Mouse (Mus musculus): ENCODE measurements around the gene Gcnt2. TPM values are rescaled to one million over a fixed set of nuclear protein-coding genes. Genes with fewer than 3 reads are reported as not detected.

Gene Gcnt2
- polyA plus RNA-seq, 1 experiment, result 9.6 TPM

DNA sequence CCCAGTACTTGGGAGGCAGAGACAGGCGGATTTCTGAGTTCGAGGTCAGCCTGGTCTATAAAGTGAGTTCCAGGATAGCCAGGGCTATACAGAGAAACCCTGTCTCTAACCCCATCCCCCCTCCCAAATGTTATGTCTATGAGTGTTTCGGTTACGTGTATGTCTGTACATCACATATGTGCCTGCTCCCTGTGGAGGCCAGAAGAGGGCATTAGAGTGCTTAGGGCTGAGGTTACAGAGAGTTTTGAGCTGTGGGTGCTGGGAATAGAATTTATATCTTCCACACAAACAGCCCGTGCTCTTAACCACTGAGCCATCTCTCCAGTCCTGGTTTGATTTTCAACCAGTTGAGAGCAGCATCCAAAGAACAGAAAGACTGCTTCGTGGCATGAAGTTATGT is 50.5 kb downstream of the Gcnt2 start:
- no peak overlapping the region for H3K4me3 ChIP-seq (ENCODE audit: insufficient read depth, low read length)
- H3K4me1 ChIP-seq (ENCODE audit: control insufficient read depth, insufficient read depth, low read length), result no peaks in the 10 kb centered on the region
- H3K27ac ChIP-seq (ENCODE audit: insufficient read depth, low read length), result no peak overlapping the region
- TF ChIP-seq POLR2A (IDR thresholded peaks at IDR 0.05; ENCODE audit: extremely low read depth, insufficient read depth, low read length) (no peak), CTCF (IDR thresholded peaks at IDR 0.05; ENCODE audit: extremely low read depth, insufficient read depth, low read length) (no peak)

DNA sequence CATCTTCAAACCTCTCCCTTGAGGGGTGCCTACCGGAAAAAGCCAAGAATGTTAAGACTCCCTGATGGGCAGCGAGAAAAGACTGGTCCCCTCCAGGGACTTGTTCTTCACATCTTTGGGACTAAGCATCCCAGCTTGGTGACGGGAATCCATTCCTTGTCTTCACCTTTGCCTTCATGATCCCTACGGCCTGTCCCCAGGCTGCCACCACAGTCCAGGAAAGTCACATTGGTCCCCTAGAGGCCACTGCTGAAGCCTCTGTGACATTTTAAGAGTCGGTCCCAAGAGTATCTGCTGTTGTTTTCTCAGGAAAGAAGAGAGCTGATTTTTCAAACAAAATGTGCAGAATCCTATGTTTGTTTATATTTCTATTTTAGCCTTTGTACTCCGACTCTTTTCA is 52.4 kb downstream of the Gcnt2 start:
- Histone ChIP-seq H3K27ac (ENCODE audit: insufficient read depth, low read length) (no peak overlapping the region), H3K4me3 (ENCODE audit: insufficient read depth, low read length) (no peak overlapping the region), H3K4me1 (ENCODE audit: control insufficient read depth, insufficient read depth, low read length) (no peaks in the 10 kb centered on the region)
- TF ChIP-seq CTCF (IDR thresholded peaks at IDR 0.05; ENCODE audit: extremely low read depth, insufficient read depth, low read length), result no peak
- TF ChIP-seq POLR2A (IDR thresholded peaks at IDR 0.05; ENCODE audit: extremely low read depth, insufficient read depth, low read length), result no peak

DNA sequence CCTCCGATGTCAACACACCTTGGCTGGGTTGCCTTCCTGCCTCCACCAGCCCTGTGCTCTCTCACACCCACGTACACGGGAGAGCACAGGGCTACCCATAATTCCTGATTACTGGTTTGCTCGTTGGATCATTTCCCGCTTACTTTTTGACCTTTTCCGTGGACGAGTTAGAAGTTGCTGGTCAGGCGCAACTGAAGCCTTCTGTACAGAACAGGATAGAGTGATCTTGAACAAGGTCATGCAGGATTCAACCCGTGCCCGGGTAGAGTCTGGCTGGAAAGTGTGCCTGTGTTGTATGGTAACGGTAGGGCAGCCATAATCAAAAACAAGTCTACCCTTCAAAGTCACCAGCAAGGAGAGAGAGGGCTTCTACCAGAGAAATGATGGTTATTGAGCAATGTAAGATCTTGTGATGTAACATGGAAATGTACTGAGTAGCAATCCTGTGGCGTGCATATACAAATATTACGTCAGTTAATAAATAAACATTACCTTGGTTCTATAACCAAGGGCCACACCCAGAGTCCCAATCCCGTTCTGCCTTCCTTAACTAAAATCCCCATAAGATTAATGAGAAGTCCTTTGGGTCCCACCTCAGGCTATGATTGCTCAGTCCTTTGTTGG is 54.0 kb downstream of the Gcnt2 start:
- H3K4me3 ChIP-seq (ENCODE audit: insufficient read depth, low read length), result no peak overlapping the region
- TF ChIP-seq CTCF (IDR thresholded peaks at IDR 0.05; ENCODE audit: extremely low read depth, insufficient read depth, low read length) (no peak), POLR2A (IDR thresholded peaks at IDR 0.05; ENCODE audit: extremely low read depth, insufficient read depth, low read length) (no peak)
- H3K4me1 ChIP-seq (ENCODE audit: control insufficient read depth, insufficient read depth, low read length), result no peaks in the 10 kb centered on the region
- H3K27ac ChIP-seq (ENCODE audit: insufficient read depth, low read length), result no peak overlapping the region

DNA sequence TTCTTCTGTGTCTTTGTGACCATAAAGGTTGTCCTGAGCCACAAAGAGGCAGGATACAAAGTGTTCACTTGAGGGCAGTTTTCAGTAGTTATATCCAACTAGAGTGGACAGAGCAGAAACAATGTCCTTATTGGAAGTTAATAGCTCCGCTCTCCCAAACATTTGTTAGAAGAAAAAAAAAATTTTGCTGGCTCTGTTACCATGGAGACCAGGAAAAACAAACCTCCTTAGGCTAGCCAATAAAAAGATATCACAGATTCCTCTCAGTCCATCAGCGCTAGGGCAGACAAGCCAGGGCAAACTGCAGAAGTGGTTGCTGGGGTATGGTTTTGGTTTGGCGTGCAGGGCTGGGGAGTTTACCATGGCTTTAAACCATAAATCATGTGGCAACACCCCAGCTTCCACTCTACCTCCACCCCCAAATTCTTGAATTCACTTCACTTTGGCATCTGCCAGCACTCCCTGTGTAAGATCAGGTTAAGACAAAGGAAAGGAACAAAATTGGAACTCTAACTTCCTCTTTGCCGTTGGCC is 54.6 kb downstream of the Gcnt2 start:
- no peak overlapping the region for H3K4me3 ChIP-seq (ENCODE audit: insufficient read depth, low read length)
- H3K27ac ChIP-seq (ENCODE audit: insufficient read depth, low read length), result no peak overlapping the region
- no peak for TF ChIP-seq POLR2A (IDR thresholded peaks at IDR 0.05; ENCODE audit: extremely low read depth, insufficient read depth, low read length)
- no peak for TF ChIP-seq CTCF (IDR thresholded peaks at IDR 0.05; ENCODE audit: extremely low read depth, insufficient read depth, low read length)
- H3K4me1 ChIP-seq (ENCODE audit: control insufficient read depth, insufficient read depth, low read length), result no peaks in the 10 kb centered on the region

DNA sequence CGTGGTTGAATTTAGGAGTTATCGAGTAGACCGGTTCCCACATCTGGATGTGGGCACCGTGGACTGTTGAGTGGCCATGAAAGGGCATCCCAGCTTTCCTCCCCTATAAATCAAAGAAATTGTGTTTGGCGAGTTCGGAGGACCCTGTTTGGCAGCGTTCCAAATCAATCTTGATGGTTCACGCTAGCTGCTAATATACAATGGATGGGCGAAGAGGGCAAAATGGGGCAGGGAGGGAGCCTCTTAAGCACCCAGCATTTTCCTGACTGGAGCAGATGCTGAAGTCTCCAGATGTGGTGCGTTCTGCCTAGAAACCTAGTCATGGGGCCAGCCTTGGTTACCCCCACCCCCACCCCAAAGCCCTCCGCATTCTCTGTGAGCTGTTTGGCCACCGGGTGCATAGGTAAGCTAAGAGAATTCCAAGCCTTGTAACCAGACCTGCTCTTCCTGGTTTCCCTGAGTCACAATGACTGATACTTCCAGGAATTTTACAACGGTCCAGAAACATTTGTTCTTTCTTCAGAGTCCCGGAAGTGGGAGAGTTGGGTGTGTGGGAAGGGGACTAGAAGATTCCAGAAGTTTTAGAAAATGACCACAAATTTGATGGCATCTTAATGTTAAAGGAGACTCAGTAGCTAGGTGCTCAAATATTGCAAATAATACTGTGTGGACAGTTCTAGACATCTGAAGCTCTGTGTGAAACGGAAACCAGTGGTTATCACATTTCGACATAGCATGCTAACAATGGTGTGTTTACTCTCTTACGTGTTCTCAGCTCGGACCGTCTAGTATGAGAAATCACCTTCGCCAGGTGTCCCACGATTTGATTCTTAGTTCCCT is 57.0 kb downstream of the Gcnt2 start:
- peak overlapping the region; percentile 49 for H3K4me3 ChIP-seq (ENCODE audit: insufficient read depth, low read length)
- TF ChIP-seq POLR2A (IDR thresholded peaks at IDR 0.05; ENCODE audit: extremely low read depth, insufficient read depth, low read length) (no peak), CTCF (IDR thresholded peaks at IDR 0.05; ENCODE audit: extremely low read depth, insufficient read depth, low read length) (no peak)

DNA sequence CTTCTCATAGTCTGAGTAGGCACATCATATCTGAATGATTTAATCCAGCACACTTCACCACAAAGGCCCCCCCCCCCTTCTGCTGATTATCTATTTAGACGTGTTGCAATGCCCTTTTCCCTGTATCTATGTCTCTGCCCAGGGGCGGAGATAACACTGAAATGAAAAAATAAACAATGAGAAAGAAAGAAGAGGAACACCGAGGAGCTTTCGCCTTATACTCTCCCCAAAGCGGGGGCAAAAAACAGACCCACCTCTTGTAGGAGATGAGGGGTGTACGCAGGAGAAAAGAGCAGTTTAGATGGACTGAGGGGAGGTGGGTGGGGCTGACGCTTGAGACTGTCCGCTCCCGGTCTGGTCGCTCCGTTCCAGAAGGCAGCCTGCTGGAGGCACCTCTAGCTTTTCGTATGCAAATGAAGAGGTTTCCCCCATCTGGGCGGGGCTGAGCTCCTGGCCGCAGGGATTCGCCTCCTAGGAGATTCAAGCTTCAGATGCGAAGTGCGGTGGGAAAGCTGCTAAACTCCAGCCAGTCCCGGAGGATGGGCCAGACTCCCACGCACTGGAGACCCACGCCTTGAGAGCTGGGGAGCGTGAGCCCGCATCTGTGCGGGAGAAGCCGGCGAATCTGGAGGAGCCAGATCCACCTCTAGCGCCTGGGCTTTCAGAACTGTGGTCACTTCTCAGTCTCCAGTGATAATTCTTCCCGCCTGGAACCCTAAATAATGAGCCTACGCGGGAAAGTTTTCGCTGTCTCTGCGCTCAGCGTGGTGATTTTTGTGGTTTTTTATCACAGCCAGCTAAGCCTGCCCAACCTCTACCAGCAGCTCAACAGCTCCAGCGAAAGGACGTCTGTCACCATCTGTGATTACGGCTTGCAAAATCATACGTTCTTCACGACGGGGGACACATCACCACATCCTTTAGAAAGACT is 57.9 kb downstream of the Gcnt2 start:
- Histone ChIP-seq H3K27ac (ENCODE audit: insufficient read depth, low read length) (peak overlapping the region; percentile 44; the same call in 1 of the 2 replicates), H3K4me1 (ENCODE audit: control insufficient read depth, insufficient read depth, low read length) (peaks cover 5% of the 10 kb centered on the region), H3K4me3 (ENCODE audit: insufficient read depth, low read length) (peak overlapping the region; percentile 49)
- TF ChIP-seq CTCF (IDR thresholded peaks at IDR 0.05; ENCODE audit: extremely low read depth, insufficient read depth, low read length) (no peak), POLR2A (IDR thresholded peaks at IDR 0.05; ENCODE audit: extremely low read depth, insufficient read depth, low read length) (peak; percentile 45; the same call in 1 of the 2 replicates)

More for the DNA sequence above, 57.0 kb downstream of the Gcnt2 start:
- Histone ChIP-seq H3K4me1 (ENCODE audit: control insufficient read depth, insufficient read depth, low read length) (peaks cover 5% of the 10 kb centered on the region), H3K27ac (ENCODE audit: insufficient read depth, low read length) (peak overlapping the region; percentile 44; the same call in 1 of the 2 replicates)

DNA sequence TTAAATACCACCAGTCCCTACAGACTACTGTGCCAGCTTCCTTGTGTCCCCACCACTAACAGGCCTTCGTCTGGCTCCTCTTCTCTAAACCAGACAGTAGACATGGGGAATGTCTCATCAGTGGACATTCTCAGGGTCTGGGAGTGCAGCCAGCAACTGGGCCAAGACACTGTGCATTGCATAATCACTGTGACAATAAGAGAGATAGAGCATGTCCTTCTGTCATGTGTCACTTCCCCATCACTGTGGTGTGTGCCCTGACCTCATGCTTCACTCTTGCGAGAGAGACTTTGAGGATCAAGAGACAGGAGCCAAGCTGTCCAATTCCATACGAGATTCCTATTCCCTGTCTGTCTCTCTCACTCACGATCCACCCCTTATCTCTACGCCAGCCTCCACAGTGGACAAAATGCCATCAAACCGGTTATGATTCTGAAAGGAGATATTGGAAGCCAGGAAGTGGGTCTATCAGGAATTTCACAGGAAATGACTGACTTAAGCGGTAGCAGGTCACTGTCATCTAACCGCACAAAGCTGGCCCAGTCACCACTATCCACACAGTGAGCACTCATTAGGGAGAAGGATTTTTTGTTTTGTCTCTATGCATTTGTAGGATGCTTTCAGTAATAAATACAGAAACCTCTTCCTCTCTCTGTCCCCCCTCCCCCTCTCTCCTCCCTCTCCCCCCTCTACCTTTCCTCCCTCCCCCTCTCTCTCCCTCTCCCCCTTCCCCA is 61.9 kb downstream of the Gcnt2 start:
- Histone ChIP-seq H3K4me1 (ENCODE audit: control insufficient read depth, insufficient read depth, low read length) (peaks cover 9% of the 10 kb centered on the region), H3K27ac (ENCODE audit: insufficient read depth, low read length) (peak overlapping the region; percentile 78; the same call in 1 of the 2 replicates), H3K4me3 (ENCODE audit: insufficient read depth, low read length) (peak overlapping the region; percentile 25)
- TF ChIP-seq CTCF (IDR thresholded peaks at IDR 0.05; ENCODE audit: extremely low read depth, insufficient read depth, low read length) (no peak), POLR2A (IDR thresholded peaks at IDR 0.05; ENCODE audit: extremely low read depth, insufficient read depth, low read length) (no peak)

DNA sequence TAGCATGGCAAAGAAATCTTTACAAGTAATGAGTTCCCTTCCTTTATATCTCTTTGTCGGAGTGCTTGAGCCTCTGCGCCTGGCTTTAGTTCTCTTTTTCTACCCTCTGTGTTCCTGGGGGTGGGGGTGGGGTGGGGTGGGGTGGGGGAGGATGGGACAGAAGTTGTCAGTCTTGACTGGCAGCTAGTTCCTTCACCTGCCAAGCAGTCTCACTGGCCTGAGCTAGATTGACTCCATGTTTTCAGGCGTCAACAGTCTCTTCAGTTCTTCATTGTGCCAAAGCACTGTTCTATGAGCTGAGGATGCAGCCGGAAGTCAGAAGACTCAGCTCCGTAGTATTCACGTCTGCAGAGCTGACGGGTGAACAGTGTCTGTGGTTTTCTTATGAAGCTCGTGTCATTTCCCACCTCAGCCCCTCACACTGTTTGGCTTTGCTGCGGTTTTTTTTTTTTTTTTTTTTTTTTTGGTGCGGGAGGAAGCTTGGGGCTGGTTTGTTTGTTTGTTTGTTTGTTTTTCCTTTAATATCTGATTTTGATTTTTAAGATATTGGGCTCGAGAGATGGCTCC is 62.8 kb downstream of the Gcnt2 start:
- no peak overlapping the region for H3K27ac ChIP-seq (ENCODE audit: insufficient read depth, low read length)
- no peak overlapping the region for H3K4me3 ChIP-seq (ENCODE audit: insufficient read depth, low read length)
- peaks cover 9% of the 10 kb centered on the region for H3K4me1 ChIP-seq (ENCODE audit: control insufficient read depth, insufficient read depth, low read length)
- TF ChIP-seq CTCF (IDR thresholded peaks at IDR 0.05; ENCODE audit: extremely low read depth, insufficient read depth, low read length) (no peak), POLR2A (IDR thresholded peaks at IDR 0.05; ENCODE audit: extremely low read depth, insufficient read depth, low read length) (no peak)

Data from cortical plate, adult 2 months (tissue).